Mouse (Mus musculus): ENCODE results near the gene Zfp568. TPM values are rescaled to one million over a fixed set of nuclear protein-coding genes. Genes with fewer than 3 reads are reported as not detected.
"Not testable (repeated sequence)": the region's sequence is repeated elsewhere in the genome, so short reads cannot be mapped to it uniquely, and the experiment has no call there.

Gene Zfp568
- polyA plus RNA-seq, 1 experiment: 4.4 TPM

- H3K4me3 ChIP-seq (ENCODE audit: control insufficient read depth, insufficient read depth, low read length): peak overlapping the region; percentile 68; the same call in 1 of the 2 replicates
- TF ChIP-seq CTCF (IDR thresholded peaks at IDR 0.05; ENCODE audit: borderline replicate concordance, control insufficient read depth, extremely low read depth, insufficient read depth, low read length, poor library complexity) (no peak), POLR2A (IDR thresholded peaks at IDR 0.05; ENCODE audit: control insufficient read depth, extremely low read depth, insufficient read depth, low read length, poor library complexity) (no peak)
- 30% methylated on average over 10 of the region's 10 CpGs for whole genome bisulfite sequencing
- DNase-seq: no peak
- H3K27ac ChIP-seq (ENCODE audit: control insufficient read depth, insufficient read depth, low read length): no peak overlapping the region
- H3K27me3 ChIP-seq (ENCODE audit: control insufficient read depth, insufficient read depth, low read length): no peaks in the 10 kb centered on the region
- H3K4me1 ChIP-seq (replicated peaks; ENCODE audit: control insufficient read depth, insufficient read depth, low read length): no peaks in the 10 kb centered on the region
- H3K36me3 ChIP-seq (ENCODE audit: control insufficient read depth, insufficient read depth, low read length): 0 out of 2 replicates have a peak, but pooled peaks cover 3% of the 10 kb centered on the region
Measured at GRCm38 (mm10) chr7:29953086-29953485, 30.7 kb upstream of the Zfp568 start.

- Histone ChIP-seq H3K27me3 (ENCODE audit: control insufficient read depth, insufficient read depth, low read length) (no peaks in the 10 kb centered on the region), H3K4me3 (ENCODE audit: control insufficient read depth, insufficient read depth, low read length) (peak within 1 kb of the TSS; percentile 68), H3K27ac (ENCODE audit: control insufficient read depth, insufficient read depth, low read length) (peak within 1 kb of the TSS; percentile 50), H3K4me1 (replicated peaks; ENCODE audit: control insufficient read depth, insufficient read depth, low read length) (no peaks in the 10 kb centered on the region), H3K36me3 (ENCODE audit: control insufficient read depth, insufficient read depth, low read length) (0 out of 2 replicates have a peak, but pooled peaks cover 3% of the 10 kb centered on the region)
- 1% methylated on average over 52 of the region's 52 CpGs for WGBS
- peak; percentile 79 for DNase-seq
- 0 out of 2 replicates have a peak, but pooled peaks have one; percentile 43 for TF ChIP-seq CTCF (IDR thresholded peaks at IDR 0.05; ENCODE audit: borderline replicate concordance, control insufficient read depth, extremely low read depth, insufficient read depth, low read length, poor library complexity)
- TF ChIP-seq POLR2A (IDR thresholded peaks at IDR 0.05; ENCODE audit: control insufficient read depth, extremely low read depth, insufficient read depth, low read length, poor library complexity): peak; percentile 20; the same call in 1 of the 2 replicates
Measured at GRCm38 (mm10) chr7:29953513-29954401, 30.0 kb upstream of the Zfp568 start, which contains the start of gene Zfp74. Zfp74 (minus strand) TSS chr7:29954089.

GRCm38 (mm10) chr7:29954731-29955130 is 29.0 kb upstream of the Zfp568 start:
- DNase-seq: peak; percentile 47
- Histone ChIP-seq H3K27ac (ENCODE audit: control insufficient read depth, insufficient read depth, low read length) (no peak overlapping the region), H3K4me1 (replicated peaks; ENCODE audit: control insufficient read depth, insufficient read depth, low read length) (no peaks in the 10 kb centered on the region), H3K36me3 (ENCODE audit: control insufficient read depth, insufficient read depth, low read length) (0 out of 2 replicates have a peak, but pooled peaks cover under 1% of the 10 kb centered on the region), H3K27me3 (ENCODE audit: control insufficient read depth, insufficient read depth, low read length) (no peaks in the 10 kb centered on the region), H3K4me3 (ENCODE audit: control insufficient read depth, insufficient read depth, low read length) (no peak overlapping the region)
- TF ChIP-seq CTCF (IDR thresholded peaks at IDR 0.05; ENCODE audit: borderline replicate concordance, control insufficient read depth, extremely low read depth, insufficient read depth, low read length, poor library complexity): no peak
- no peak for TF ChIP-seq POLR2A (IDR thresholded peaks at IDR 0.05; ENCODE audit: control insufficient read depth, extremely low read depth, insufficient read depth, low read length, poor library complexity)
- WGBS: 36% methylated on average over 4 of the region's 4 CpGs

GRCm38 (mm10) chr7:29956257-29956656 is 27.5 kb upstream of the Zfp568 start:
- H3K27ac ChIP-seq (ENCODE audit: control insufficient read depth, insufficient read depth, low read length): no peak overlapping the region
- H3K4me3 ChIP-seq (ENCODE audit: control insufficient read depth, insufficient read depth, low read length): no peak overlapping the region
- no peaks in the 10 kb centered on the region for H3K36me3 ChIP-seq (ENCODE audit: control insufficient read depth, insufficient read depth, low read length)
- DNase-seq: no peak
- TF ChIP-seq CTCF (IDR thresholded peaks at IDR 0.05; ENCODE audit: borderline replicate concordance, control insufficient read depth, extremely low read depth, insufficient read depth, low read length, poor library complexity): no peak
- no peak for TF ChIP-seq POLR2A (IDR thresholded peaks at IDR 0.05; ENCODE audit: control insufficient read depth, extremely low read depth, insufficient read depth, low read length, poor library complexity)
- H3K4me1 ChIP-seq (replicated peaks; ENCODE audit: control insufficient read depth, insufficient read depth, low read length): no peaks in the 10 kb centered on the region
- 91% methylated on average over 10 of the region's 10 CpGs for WGBS
- no peaks in the 10 kb centered on the region for H3K27me3 ChIP-seq (ENCODE audit: control insufficient read depth, insufficient read depth, low read length)

- no peak for TF ChIP-seq POLR2A (IDR thresholded peaks at IDR 0.05; ENCODE audit: control insufficient read depth, extremely low read depth, insufficient read depth, low read length, poor library complexity)
- no peak for TF ChIP-seq CTCF (IDR thresholded peaks at IDR 0.05; ENCODE audit: borderline replicate concordance, control insufficient read depth, extremely low read depth, insufficient read depth, low read length, poor library complexity)
- 56% methylated on average over 11 of the region's 11 CpGs for WGBS
- Histone ChIP-seq H3K27me3 (ENCODE audit: control insufficient read depth, insufficient read depth, low read length) (no peaks in the 10 kb centered on the region), H3K4me3 (ENCODE audit: control insufficient read depth, insufficient read depth, low read length) (no peak overlapping the region), H3K36me3 (ENCODE audit: control insufficient read depth, insufficient read depth, low read length) (no peaks in the 10 kb centered on the region), H3K4me1 (replicated peaks; ENCODE audit: control insufficient read depth, insufficient read depth, low read length) (no peaks in the 10 kb centered on the region), H3K27ac (ENCODE audit: control insufficient read depth, insufficient read depth, low read length) (no peak overlapping the region)
- DNase-seq: no peak
Measured at GRCm38 (mm10) chr7:29958125-29958724, 25.5 kb upstream of the Zfp568 start.

GRCm38 (mm10) chr7:29959004-29959403 is 24.8 kb upstream of the Zfp568 start:
- H3K4me3 ChIP-seq (ENCODE audit: control insufficient read depth, insufficient read depth, low read length): no peak overlapping the region
- 81% methylated on average over 3 of the region's 3 CpGs for WGBS
- no peaks in the 10 kb centered on the region for H3K36me3 ChIP-seq (ENCODE audit: control insufficient read depth, insufficient read depth, low read length)
- no peak for TF ChIP-seq POLR2A (IDR thresholded peaks at IDR 0.05; ENCODE audit: control insufficient read depth, extremely low read depth, insufficient read depth, low read length, poor library complexity)
- TF ChIP-seq CTCF (IDR thresholded peaks at IDR 0.05; ENCODE audit: borderline replicate concordance, control insufficient read depth, extremely low read depth, insufficient read depth, low read length, poor library complexity): no peak
- H3K27ac ChIP-seq (ENCODE audit: control insufficient read depth, insufficient read depth, low read length): no peak overlapping the region
- H3K27me3 ChIP-seq (ENCODE audit: control insufficient read depth, insufficient read depth, low read length): no peaks in the 10 kb centered on the region
- no peak for DNase-seq
- no peaks in the 10 kb centered on the region for H3K4me1 ChIP-seq (replicated peaks; ENCODE audit: control insufficient read depth, insufficient read depth, low read length)

- not testable (repeated sequence) for H3K4me3 ChIP-seq (ENCODE audit: control insufficient read depth, insufficient read depth, low read length); DNase-seq; H3K27me3 ChIP-seq (ENCODE audit: control insufficient read depth, insufficient read depth, low read length); H3K4me1 ChIP-seq (replicated peaks; ENCODE audit: control insufficient read depth, insufficient read depth, low read length); H3K36me3 ChIP-seq (ENCODE audit: control insufficient read depth, insufficient read depth, low read length); H3K27ac ChIP-seq (ENCODE audit: control insufficient read depth, insufficient read depth, low read length)
- 84% methylated on average over 38 of the region's 39 CpGs for WGBS
Measured at GRCm38 (mm10) chr7:29965115-29965810, 18.5 kb upstream of the Zfp568 start.

All from thymus, adult 2 months (tissue).